ENCODE assay signal across 9 mouse cellular contexts in the genomic region with DNA sequence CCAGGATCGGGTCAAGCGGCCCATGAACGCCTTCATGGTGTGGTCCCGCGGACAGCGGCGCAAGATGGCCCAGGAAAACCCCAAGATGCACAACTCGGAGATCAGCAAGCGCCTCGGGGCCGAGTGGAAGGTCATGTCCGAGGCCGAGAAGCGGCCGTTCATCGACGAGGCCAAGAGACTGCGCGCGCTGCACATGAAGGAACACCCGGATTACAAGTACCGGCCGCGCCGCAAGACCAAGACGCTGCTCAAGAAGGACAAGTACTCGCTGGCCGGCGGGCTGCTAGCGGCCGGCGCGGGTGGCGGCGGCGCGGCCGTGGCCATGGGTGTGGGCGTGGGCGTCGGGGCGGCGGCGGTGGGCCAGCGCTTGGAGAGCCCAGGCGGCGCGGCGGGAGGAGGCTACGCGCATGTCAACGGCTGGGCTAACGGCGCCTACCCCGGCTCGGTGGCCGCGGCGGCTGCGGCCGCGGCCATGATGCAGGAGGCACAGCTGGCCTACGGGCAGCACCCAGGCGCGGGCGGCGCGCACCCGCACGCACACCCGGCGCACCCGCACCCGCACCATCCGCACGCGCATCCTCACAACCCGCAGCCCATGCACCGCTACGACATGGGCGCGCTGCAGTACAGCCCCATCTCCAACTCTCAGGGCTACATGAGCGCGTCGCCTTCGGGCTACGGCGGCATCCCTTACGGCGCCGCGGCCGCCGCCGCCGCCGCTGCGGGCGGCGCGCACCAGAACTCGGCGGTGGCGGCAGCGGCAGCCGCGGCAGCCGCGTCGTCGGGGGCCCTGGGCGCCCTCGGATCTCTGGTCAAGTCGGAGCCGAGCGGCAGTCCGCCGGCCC. TPM values are rescaled to one million over a fixed set of nuclear protein-coding genes. Genes with fewer than 3 reads are reported as not detected.
DNase-seq lines count a peak whose midpoint lies in the region; ATAC-seq and TF ChIP-seq lines count a peak whose summit lies in the region.
"Had no signal": no experiment of that assay in that cellular context is flagged by ENCODE, and none has a peak within 500 bp of the region (broad histone marks: within the 10 kb centered on the region; RNA-seq: fewer than 3 reads in every experiment).

No protein-coding gene starts in this region.

- peak overlapping the region; percentile 17; the same call in 1 of the 2 replicates for H3K4me3 ChIP-seq in lung, postnatal 0 days (ENCODE audit: low read depth, low read length)
- H3K4me3 ChIP-seq in forebrain, embryonic 11.5 days (ENCODE audit: low read depth, low read length): peak overlapping the region; percentile 94
- peak overlapping the region; percentile 35 for H3K4me3 ChIP-seq in limb, embryonic 13.5 days
- H3K4me3 ChIP-seq in stomach, embryonic 15.5 days (replicated peaks): peak overlapping the region; percentile 34
- no peak overlapping the region for H3K4me3 ChIP-seq in thymus, adult 2 months (ENCODE audit: control insufficient read depth, insufficient read depth, low read length)

- no peak overlapping the region for H3K27ac ChIP-seq in lung, postnatal 0 days (ENCODE audit: low read length)
- H3K27ac ChIP-seq in forebrain, embryonic 11.5 days (ENCODE audit: low read depth, low read length): peak overlapping the region; percentile 99
- H3K27ac ChIP-seq in limb, embryonic 13.5 days: no peak overlapping the region
- H3K27ac ChIP-seq in stomach, embryonic 15.5 days: no peak overlapping the region
- no peak overlapping the region for H3K27ac ChIP-seq in thymus, adult 2 months (ENCODE audit: control insufficient read depth, insufficient read depth, low read length)

- no peak for ATAC-seq in lung, postnatal 0 days
- ATAC-seq in forebrain, embryonic 11.5 days (replicated peaks; ENCODE audit: low FRiP score): no peak
- ATAC-seq in limb, embryonic 13.5 days (ENCODE audit: low FRiP score, low read depth): no peak; the same call in 1 of the 2 replicates
- no peak for ATAC-seq in stomach, embryonic 15.5 days (ENCODE audit: insufficient read depth, low FRiP score, low read depth)

- H3K4me2 ChIP-seq in lung, postnatal 0 days (replicated peaks; ENCODE audit: low read depth, low read length): peak overlapping the region; percentile 35
- peak overlapping the region; percentile 71 for H3K4me2 ChIP-seq in forebrain, embryonic 11.5 days (ENCODE audit: low read depth, low read length, severe bottlenecking)
- peak overlapping the region; percentile 58 for H3K4me2 ChIP-seq in limb, embryonic 13.5 days (replicated peaks)
- H3K4me2 ChIP-seq in stomach, embryonic 15.5 days: peak overlapping the region; percentile 53

- no peaks in the 10 kb centered on the region for H3K9me3 ChIP-seq in lung, postnatal 0 days (ENCODE audit: low read length)
- H3K9me3 ChIP-seq in forebrain, embryonic 11.5 days (ENCODE audit: control insufficient read depth, low read length): no peaks in the 10 kb centered on the region
- no peaks in the 10 kb centered on the region for H3K9me3 ChIP-seq in limb, embryonic 13.5 days
- H3K9me3 ChIP-seq in stomach, embryonic 15.5 days: no peaks in the 10 kb centered on the region

- TF ChIP-seq POLR2A in thymus, adult 2 months (IDR thresholded peaks at IDR 0.05; ENCODE audit: control insufficient read depth, extremely low read depth, insufficient read depth, low read length, poor library complexity): no peak

- no peak for TF ChIP-seq EP300 in lung, postnatal 0 days (IDR thresholded peaks at IDR 0.05)

- no peak overlapping the region for H3K9ac ChIP-seq in lung, postnatal 0 days (replicated peaks; ENCODE audit: low read depth)
- peak overlapping the region; percentile 98 for H3K9ac ChIP-seq in forebrain, embryonic 11.5 days (ENCODE audit: low read length)
- no peak overlapping the region for H3K9ac ChIP-seq in limb, embryonic 13.5 days
- no peak overlapping the region for H3K9ac ChIP-seq in stomach, embryonic 15.5 days

- TF ChIP-seq CTCF in lung, postnatal 0 days (IDR thresholded peaks at IDR 0.05): no peak
- TF ChIP-seq CTCF in thymus, adult 2 months (IDR thresholded peaks at IDR 0.05; ENCODE audit: borderline replicate concordance, control insufficient read depth, extremely low read depth, insufficient read depth, low read length, poor library complexity): no peak

- H3K4me1 ChIP-seq in lung, postnatal 0 days (ENCODE audit: insufficient read depth, low read depth, low read length): no peaks in the 10 kb centered on the region
- H3K4me1 ChIP-seq in forebrain, embryonic 11.5 days (replicated peaks; ENCODE audit: control insufficient read depth, insufficient read depth, low read length): peaks cover 14% of the 10 kb centered on the region
- peaks cover 36% of the 10 kb centered on the region for H3K4me1 ChIP-seq in limb, embryonic 13.5 days
- H3K4me1 ChIP-seq in stomach, embryonic 15.5 days: peaks cover 32% of the 10 kb centered on the region
- H3K4me1 ChIP-seq in thymus, adult 2 months (replicated peaks; ENCODE audit: control insufficient read depth, insufficient read depth, low read length): no peaks in the 10 kb centered on the region

- no peaks in the 10 kb centered on the region for H3K36me3 ChIP-seq in lung, postnatal 0 days (ENCODE audit: insufficient read depth, low read length)
- H3K36me3 ChIP-seq in forebrain, embryonic 11.5 days (ENCODE audit: control insufficient read depth, insufficient read depth, low read length): no peaks in the 10 kb centered on the region
- no peaks in the 10 kb centered on the region for H3K36me3 ChIP-seq in limb, embryonic 13.5 days
- no peaks in the 10 kb centered on the region for H3K36me3 ChIP-seq in stomach, embryonic 15.5 days
- no peaks in the 10 kb centered on the region for H3K36me3 ChIP-seq in thymus, adult 2 months (ENCODE audit: control insufficient read depth, insufficient read depth, low read length)

- WGBS in lung, postnatal 0 days: 1% methylated on average over 46 of the region's 118 CpGs
- WGBS in forebrain, embryonic 11.5 days: under 1% methylated on average over 98 of the region's 118 CpGs
- WGBS in limb, embryonic 13.5 days: under 1% methylated on average over 96 of the region's 118 CpGs
- WGBS in stomach, embryonic 15.5 days: under 1% methylated on average over 88 of the region's 118 CpGs
- 3% methylated on average over 118 of the region's 118 CpGs for WGBS in thymus, adult 2 months

- H3K27me3 ChIP-seq in lung, postnatal 0 days (replicated peaks; ENCODE audit: insufficient read depth, low read length): peaks cover 92% of the 10 kb centered on the region
- peaks cover 19% of the 10 kb centered on the region for H3K27me3 ChIP-seq in forebrain, embryonic 11.5 days (ENCODE audit: control insufficient read depth, insufficient read depth, low read length)
- peaks cover 96% of the 10 kb centered on the region for H3K27me3 ChIP-seq in limb, embryonic 13.5 days
- peaks cover 89% of the 10 kb centered on the region for H3K27me3 ChIP-seq in stomach, embryonic 15.5 days (replicated peaks)
- H3K27me3 ChIP-seq in thymus, adult 2 months (ENCODE audit: control insufficient read depth, insufficient read depth, low read length): peaks cover 27% of the 10 kb centered on the region

- DNase-seq in lung, postnatal 0 days (ENCODE audit: low spot score): no peak
- DNase-seq in lung, postnatal 36 days: no peak
- DNase-seq in forebrain, embryonic 11.5 days (ENCODE audit: low spot score): peak; percentile 82
- DNase-seq in adrenal gland, adult 18-20 months (ENCODE audit: low spot score in 2 of 2): no peak
- no peak for DNase-seq in thymus, postnatal 36 days
- no peak for DNase-seq in thymus, adult 2 months

RNA-seq across cellular contexts. Expression of gene Sox1, which starts 1.6 kb away (rescaled TPM):
- polyA plus RNA-seq in lung, postnatal 0 days (2015; fragmentation: Nextera tagmentation; extraction: Ambion mirVana): not detected in 2 replicates
- polyA plus RNA-seq in forebrain, embryonic 11.5 days (2014; fragmentation: Nextera tagmentation; extraction: Ambion mirVana): 11.3 and 12.4 TPM in 2 replicates
- polyA plus RNA-seq in limb, embryonic 13.5 days (2015; fragmentation: Nextera tagmentation; extraction: Ambion mirVana): not detected in 2 replicates
- not detected in 2 replicates for polyA plus RNA-seq in stomach, embryonic 15.5 days (2015; fragmentation: Nextera tagmentation; extraction: Ambion mirVana)
- total RNA-seq in adrenal gland, adult 18-20 months (2021): not detected
- not detected in 2 replicates for polyA plus RNA-seq in thymus, adult 2 months (2012; rRNA removed)
- total RNA-seq: hematopoietic stem cell, adult 5-6 weeks had no signal

Comparison
In these comparisons a context has a peak if more than half of its experiments do, and no peak if none do; other contexts are left out.
1. RNA of gene Sox1, which starts 1.6 kb away (polyA plus RNA-seq): 11.3 to 12.4 TPM in forebrain, embryonic 11.5 days; not detected in stomach, embryonic 15.5 days, not detected in lung, postnatal 0 days, not detected in limb, embryonic 13.5 days and not detected in thymus, adult 2 months; every median in the first group is over 10 times any median in the second.
2. Peak in every context shown above with its lines, with median percentiles within 50 percentile points of each other: H3K4me2 ChIP-seq.